Mouse (Mus musculus) cerebellum, adult 2 months (tissue): ENCODE measurements around the gene Npas3. TPM values are rescaled to one million over a fixed set of nuclear protein-coding genes. Genes with fewer than 3 reads are reported as not detected.
A peak's percentile ranks its signal among the peaks of the same experiment; 100 is the strongest.

Experiments
- DNase-seq, 2 experiments: peaks; one replicate each; pipeline ENCODE4 v3.0.0; 2021
- H3K27ac ChIP-seq: fragments of 200-500 bp; 2 replicates; pipeline ENCODE4 v1.5.1; 2012; ENCODE audit warnings: low read length, control low read depth, inconsistent platforms; ENCODE audit not compliant: insufficient read depth
- H3K27me3 ChIP-seq: fragments of 200-500 bp; 2 replicates; pipeline ENCODE4 v1.6.1; 2012; ENCODE audit warnings: inconsistent platforms, mild to moderate bottlenecking, low read length, moderate library complexity; ENCODE audit not compliant: control insufficient read depth, insufficient read depth
- H3K4me1 ChIP-seq: fragments of 200-500 bp; 2 replicates; pipeline ENCODE4 v1.6.1; 2011; ENCODE audit warnings: low read length; ENCODE audit not compliant: control insufficient read depth, insufficient read depth
- H3K4me3 ChIP-seq: fragments of 200-500 bp; replicated peaks from 2 replicates; pipeline ENCODE3; 2011; ENCODE audit warnings: mild to moderate bottlenecking, low read depth, low read length, control low read depth; ENCODE audit not compliant: insufficient read depth
- CTCF ChIP-seq: fragments of 200-500 bp; IDR thresholded peaks from 2 replicates; pipeline ENCODE4 v1.5.1; 2011; ENCODE audit warnings: low read depth, mild to moderate bottlenecking, control low read depth, low read length, moderate library complexity, borderline replicate concordance; ENCODE audit not compliant: insufficient read depth
- POLR2A ChIP-seq: fragments of 200-500 bp; IDR thresholded peaks from 2 replicates; pipeline ENCODE4 v1.6.1; 2011; ENCODE audit warnings: low read length, control low read depth, borderline replicate concordance; ENCODE audit not compliant: insufficient read depth
- WGBS: fragments of 180-500 bp; shearing (Covaris S2); methylation state at CpG from one replicate; pipeline ENCODE4 v1.1.7; 2018; 5-methylcytosine and 5-hydroxymethylcytosine counted together
- polyA plus RNA-seq: library from polyadenylated mRNA; depleted of rRNA; stranded (reverse); fragments of >200 nt; gene quantifications from 2 replicates; pipeline ENCODE4 v1.2.3, GENCODE M21; 2012

Npas3 gene
- polyA plus RNA-seq, 1 experiment, result 13.3 TPM

GRCm38 (mm10) chr12:53277393-53277792, 28.9 kb downstream of the Npas3 start:
- TF ChIP-seq CTCF, result no peak
- no peak for TF ChIP-seq POLR2A
- H3K4me1 ChIP-seq, result no peaks in the 10 kb centered on the region
- H3K27me3 ChIP-seq, result no peaks in the 10 kb centered on the region
- no peak for DNase-seq
- no peak overlapping the region for H3K27ac ChIP-seq
- WGBS, result 83% methylated on average over 6 of the region's 6 CpGs
- no peak overlapping the region for H3K4me3 ChIP-seq

GRCm38 (mm10) chr12:53290341-53290740, 41.9 kb downstream of the Npas3 start:
- TF ChIP-seq CTCF (no peak), POLR2A (no peak)
- 84% methylated on average over 4 of the region's 4 CpGs for WGBS
- Histone ChIP-seq H3K27me3 (no peaks in the 10 kb centered on the region; the same call in 1 of the 2 replicates), H3K4me3 (no peak overlapping the region), H3K4me1 (no peaks in the 10 kb centered on the region), H3K27ac (no peak overlapping the region)
- DNase-seq, result no peak

- Histone ChIP-seq H3K4me1 (no peaks in the 10 kb centered on the region), H3K4me3 (no peak overlapping the region), H3K27me3 (no peaks in the 10 kb centered on the region; the same call in 1 of the 2 replicates), H3K27ac (no peak overlapping the region)
- no peak for DNase-seq
- WGBS, result 89% methylated on average over 10 of the region's 10 CpGs
- TF ChIP-seq CTCF, result no peak
- no peak for TF ChIP-seq POLR2A
Observed at GRCm38 (mm10) chr12:53290846-53291245, 42.4 kb downstream of the Npas3 start.

GRCm38 (mm10) chr12:53292010-53292409, 43.5 kb downstream of the Npas3 start:
- Histone ChIP-seq H3K4me3 (no peak overlapping the region), H3K27me3 (no peaks in the 10 kb centered on the region; the same call in 1 of the 2 replicates), H3K27ac (peak overlapping the region; percentile 6; the same call in 1 of the 2 replicates), H3K4me1 (no peaks in the 10 kb centered on the region)
- no peak for DNase-seq
- WGBS, result 27% methylated on average over 8 of the region's 8 CpGs
- no peak for TF ChIP-seq CTCF
- no peak for TF ChIP-seq POLR2A

- Histone ChIP-seq H3K4me3 (no peak overlapping the region), H3K4me1 (no peaks in the 10 kb centered on the region), H3K27ac (no peak overlapping the region; the same call in 1 of the 2 replicates), H3K27me3 (no peaks in the 10 kb centered on the region; the same call in 1 of the 2 replicates)
- TF ChIP-seq CTCF, result no peak
- 51% methylated on average over 17 of the region's 17 CpGs for WGBS
- peak in 1 of 2 experiments; percentile 14 for DNase-seq
Observed at GRCm38 (mm10) chr12:53292508-53293300, 44.2 kb downstream of the Npas3 start.

- no peak for TF ChIP-seq POLR2A
- no peak for TF ChIP-seq CTCF
- Histone ChIP-seq H3K4me1 (no peaks in the 10 kb centered on the region), H3K27ac (no peak overlapping the region), H3K4me3 (no peak overlapping the region), H3K27me3 (no peaks in the 10 kb centered on the region; the same call in 1 of the 2 replicates)
- 98% methylated on average over 7 of the region's 7 CpGs for WGBS
- no peak for DNase-seq
Observed at GRCm38 (mm10) chr12:53294011-53294410, 45.5 kb downstream of the Npas3 start.

GRCm38 (mm10) chr12:53295747-53296146, 47.3 kb downstream of the Npas3 start:
- no peak for DNase-seq
- TF ChIP-seq POLR2A (no peak), CTCF (no peak)
- WGBS, result 44% methylated on average over 7 of the region's 7 CpGs
- Histone ChIP-seq H3K27ac (no peak overlapping the region), H3K4me3 (no peak overlapping the region), H3K27me3 (no peaks in the 10 kb centered on the region; the same call in 1 of the 2 replicates), H3K4me1 (no peaks in the 10 kb centered on the region)

- DNase-seq, result no peak
- H3K27me3 ChIP-seq, result no peaks in the 10 kb centered on the region
- TF ChIP-seq CTCF (no peak), POLR2A (no peak)
- no peaks in the 10 kb centered on the region for H3K4me1 ChIP-seq
- WGBS, result 33% methylated on average over 16 of the region's 16 CpGs
- H3K4me3 ChIP-seq, result no peak overlapping the region
- no peak overlapping the region for H3K27ac ChIP-seq
Observed at GRCm38 (mm10) chr12:53297946-53298840, 49.7 kb downstream of the Npas3 start.
